Mouse (Mus musculus) thymus, adult 2 months (tissue): Measurements from ENCODE around the gene Msl1.

Source experiments
- CTCF ChIP-seq: fragments of 200-500 bp; IDR thresholded peaks from 2 replicates; pipeline ENCODE4 v1.5.1; 2012; ENCODE audit warnings: mild to moderate bottlenecking, control low read depth, low read length, moderate library complexity, borderline replicate concordance; ENCODE audit not compliant: control insufficient read depth, poor library complexity, insufficient read depth; ENCODE audit errors: extremely low read depth
- POLR2A ChIP-seq: fragments of 200-500 bp; IDR thresholded peaks from 2 replicates; pipeline ENCODE4 v1.6.1; 2012; ENCODE audit warnings: mild to moderate bottlenecking, low read length, control low read depth, moderate library complexity; ENCODE audit not compliant: control insufficient read depth, poor library complexity, insufficient read depth; ENCODE audit errors: extremely low read depth

GRCm38 (mm10) chr11:98787691-98788090 is 7.6 kb upstream of the Msl1 start:
- TF ChIP-seq CTCF, result no peak
- TF ChIP-seq POLR2A, result no peak
